Mouse (Mus musculus): Measurements from ENCODE around the gene Spcs2.

Spcs2 gene

GRCm38 (mm10) chr7:99863362-99863761 is at the start of gene Spcs2:
Spcs2 (minus strand) TSS chr7:99863462.
- DNase-seq (ENCODE audit: extremely low read depth, insufficient read length, low spot score), result no peak

- DNase-seq (ENCODE audit: extremely low read depth, insufficient read length, low spot score), result no peak
These were observed 47.8 kb upstream of the Spcs2 start for GRCm38 (mm10) chr7:99911038-99911437.

GRCm38 (mm10) chr7:99907463-99907862 is 44.2 kb upstream of the Spcs2 start:
- DNase-seq (ENCODE audit: extremely low read depth, insufficient read length, low spot score), result no peak

GRCm38 (mm10) chr7:99906346-99906745 is 43.1 kb upstream of the Spcs2 start:
- no peak for DNase-seq (ENCODE audit: extremely low read depth, insufficient read length, low spot score)

- no peak for DNase-seq (ENCODE audit: extremely low read depth, insufficient read length, low spot score)
These were observed 41.3 kb upstream of the Spcs2 start for GRCm38 (mm10) chr7:99904421-99905005.

- DNase-seq (ENCODE audit: extremely low read depth, insufficient read length, low spot score), result no peak
These were observed 39.8 kb upstream of the Spcs2 start for GRCm38 (mm10) chr7:99902918-99903665.

GRCm38 (mm10) chr7:99902208-99902607 is 38.9 kb upstream of the Spcs2 start:
- DNase-seq (ENCODE audit: extremely low read depth, insufficient read length, low spot score), result no peak

GRCm38 (mm10) chr7:99896905-99897304 is 33.6 kb upstream of the Spcs2 start:
- no peak for DNase-seq (ENCODE audit: extremely low read depth, insufficient read length, low spot score)

GRCm38 (mm10) chr7:99894478-99894877 is 31.2 kb upstream of the Spcs2 start:
- DNase-seq (ENCODE audit: extremely low read depth, insufficient read length, low spot score), result no peak

GRCm38 (mm10) chr7:99893967-99894366 is 30.7 kb upstream of the Spcs2 start:
- no peak for DNase-seq (ENCODE audit: extremely low read depth, insufficient read length, low spot score)

- DNase-seq (ENCODE audit: extremely low read depth, insufficient read length, low spot score), result no peak
These were observed 29.1 kb upstream of the Spcs2 start for GRCm38 (mm10) chr7:99892351-99892750.

GRCm38 (mm10) chr7:99891471-99891870 is 28.2 kb upstream of the Spcs2 start:
- peak; percentile 17 for DNase-seq (ENCODE audit: extremely low read depth, insufficient read length, low spot score)

GRCm38 (mm10) chr7:99890168-99890755 is 27.0 kb upstream of the Spcs2 start:
- no peak for DNase-seq (ENCODE audit: extremely low read depth, insufficient read length, low spot score)

GRCm38 (mm10) chr7:99889175-99889880 is 26.1 kb upstream of the Spcs2 start:
- no peak for DNase-seq (ENCODE audit: extremely low read depth, insufficient read length, low spot score)

- no peak for DNase-seq (ENCODE audit: extremely low read depth, insufficient read length, low spot score)
These were observed 24.5 kb upstream of the Spcs2 start for GRCm38 (mm10) chr7:99887743-99888142.

- no peak for DNase-seq (ENCODE audit: extremely low read depth, insufficient read length, low spot score)
These were observed 24.0 kb upstream of the Spcs2 start for GRCm38 (mm10) chr7:99887230-99887735.

GRCm38 (mm10) chr7:99878254-99878653 is 15.0 kb upstream of the Spcs2 start:
- no peak for DNase-seq (ENCODE audit: extremely low read depth, insufficient read length, low spot score)

- peak; percentile 24 for DNase-seq (ENCODE audit: extremely low read depth, insufficient read length, low spot score)
These were observed 13.1 kb upstream of the Spcs2 start for GRCm38 (mm10) chr7:99876345-99876744.

- DNase-seq (ENCODE audit: extremely low read depth, insufficient read length, low spot score), result no peak
These were observed 12.6 kb upstream of the Spcs2 start for GRCm38 (mm10) chr7:99875891-99876290.

- no peak for DNase-seq (ENCODE audit: extremely low read depth, insufficient read length, low spot score)
These were observed 10.7 kb upstream of the Spcs2 start for GRCm38 (mm10) chr7:99873965-99874364.

GRCm38 (mm10) chr7:99869296-99869695 is 6.0 kb upstream of the Spcs2 start:
- no peak for DNase-seq (ENCODE audit: extremely low read depth, insufficient read length, low spot score)

Measured in 3134 (cell line).